Mouse (Mus musculus) G1E (cell line): ENCODE results near the gene Insl3. TPM values are rescaled to one million over a fixed set of nuclear protein-coding genes. Genes with fewer than 3 reads are reported as not detected.

ENCODE experiments used
- ATAC-seq: 2 replicates; pipeline ENCODE4 v1.8.0; 2016; ENCODE audit warnings: mild to moderate bottlenecking; ENCODE audit not compliant: insufficient number of reproducible peaks, poor library complexity, low FRiP score, severe bottlenecking; ENCODE audit errors: extremely low read depth
- DNase-seq: peaks from one replicate; pipeline ENCODE4 v3.0.0; 2012; ENCODE audit warnings: low spot score
- H3K27me3 ChIP-seq: 2 replicates; pipeline ENCODE4 v1.6.1; 2012; ENCODE audit warnings: mild to moderate bottlenecking, low read length, inconsistent platforms; ENCODE audit not compliant: insufficient read depth
- H3K36me3 ChIP-seq: replicated peaks from 2 replicates; pipeline ENCODE3; 2012; ENCODE audit warnings: mild to moderate bottlenecking, inconsistent platforms
- H3K4me1 ChIP-seq: 2 replicates; pipeline ENCODE4 v1.6.1; 2012; ENCODE audit warnings: low read depth, low read length, inconsistent platforms, mixed read lengths; ENCODE audit not compliant: insufficient read depth
- H3K4me3 ChIP-seq: 2 replicates; pipeline ENCODE4 v1.5.1; 2012; ENCODE audit warnings: low read depth, mild to moderate bottlenecking, inconsistent platforms, low read length, moderate library complexity, mixed read lengths
- H3K9me3 ChIP-seq: replicated peaks from 2 replicates; pipeline ENCODE4 v1.6.1; 2012; ENCODE audit warnings: inconsistent platforms
- CTCF ChIP-seq: IDR thresholded peaks from 2 replicates; pipeline ENCODE4 v1.5.1; 2012; ENCODE audit warnings: low read depth, low read length, inconsistent platforms, mixed read lengths
- GATA1 ChIP-seq: IDR thresholded peaks from 2 replicates; pipeline ENCODE4 v1.6.1; 2012; ENCODE audit warnings: borderline replicate concordance, low read length, inconsistent platforms, mixed read lengths
- GATA2 ChIP-seq: IDR thresholded peaks from 2 replicates; pipeline ENCODE4 v1.6.1; 2012; ENCODE audit warnings: low read depth, low read length, inconsistent platforms, borderline replicate concordance
- POLR2AphosphoS5 ChIP-seq: IDR thresholded peaks from 2 replicates; pipeline ENCODE4 v1.6.1; 2012; ENCODE audit warnings: low read depth, low read length, inconsistent platforms; ENCODE audit not compliant: insufficient replicate concordance
- TAL1 ChIP-seq: conservative IDR thresholded peaks from 2 replicates; pipeline ENCODE4 v1.6.1; 2012; ENCODE audit warnings: low read depth, low read length, inconsistent platforms, mixed read lengths
- polyA plus RNA-seq: library from polyadenylated mRNA; stranded (reverse); fragments of >175 nt; gene quantifications from 2 replicates; pipeline ENCODE4 v1.2.3, GENCODE M21; 2012
- total RNA-seq, 2 experiments: library from RNA; stranded (forward) in 1 of 2; stranded (reverse) in 1 of 2; fragments of 200-1000 nt in 1 of 2; fragments of >200 nt in 1 of 2; fragmentation: Nextera tagmentation in 1 of 2; gene quantifications; 2 replicates each; pipeline ENCODE4 v1.2.3; 2014 to 2017

Gene Insl3
- total RNA-seq (2014; fragmentation: Nextera tagmentation) (3.4 and 9.1 TPM in 2 replicates), total RNA-seq (2017) (2.7 and 4.6 TPM in 2 replicates), polyA plus RNA-seq (28.6 and 35.3 TPM in 2 replicates)

GRCm38 (mm10) chr8:71689028-71689427 is at the start of gene Insl3:
Insl3 (plus strand) TSS chr8:71689214.
- TF ChIP-seq GATA2 (no peak), POLR2AphosphoS5 (no peak), TAL1 (no peak), GATA1 (no peak), CTCF (no peak)
- DNase-seq (no peak), ATAC-seq (no peak)
- Histone ChIP-seq H3K4me3 (no peak within 1 kb of the TSS), H3K9me3 (peaks cover 17% of the 10 kb centered on the region), H3K27me3 (peaks cover 10% of the 10 kb centered on the region; the same call in 1 of the 2 replicates), H3K4me1 (peaks cover 3% of the 10 kb centered on the region; the same call in 1 of the 2 replicates), H3K36me3 (peaks cover 41% of the 10 kb centered on the region)

GRCm38 (mm10) chr8:71639318-71639717 is 49.7 kb upstream of the Insl3 start:
- TF ChIP-seq POLR2AphosphoS5, result no peak
- peak; percentile 56 for TF ChIP-seq TAL1
- H3K9me3 ChIP-seq, result no peaks in the 10 kb centered on the region
- peaks cover 27% of the 10 kb centered on the region for H3K4me1 ChIP-seq
- ATAC-seq, result peak; percentile 54; the same call in 1 of the 2 replicates
- peak overlapping the region; percentile 35; the same call in 1 of the 2 replicates for H3K4me3 ChIP-seq
- no peak for DNase-seq
- no peaks in the 10 kb centered on the region for H3K36me3 ChIP-seq
- peaks cover 62% of the 10 kb centered on the region for H3K27me3 ChIP-seq

GRCm38 (mm10) chr8:71645510-71645909 is 43.5 kb upstream of the Insl3 start:
- Histone ChIP-seq H3K4me3 (no peak overlapping the region), H3K27me3 (peaks cover 57% of the 10 kb centered on the region), H3K4me1 (0 out of 2 replicates have a peak, but pooled peaks cover 4% of the 10 kb centered on the region), H3K36me3 (no peaks in the 10 kb centered on the region), H3K9me3 (no peaks in the 10 kb centered on the region)
- TF ChIP-seq CTCF (no peak), POLR2AphosphoS5 (no peak), GATA2 (no peak), TAL1 (no peak), GATA1 (no peak)
- ATAC-seq, result no peak
- DNase-seq, result no peak

GRCm38 (mm10) chr8:71654600-71654999 is 34.4 kb upstream of the Insl3 start:
- DNase-seq, result no peak
- no peak for ATAC-seq
- TF ChIP-seq TAL1 (no peak), GATA2 (no peak), GATA1 (no peak), CTCF (no peak)
- Histone ChIP-seq H3K27me3 (peaks cover 52% of the 10 kb centered on the region), H3K9me3 (no peaks in the 10 kb centered on the region), H3K4me1 (peaks cover 21% of the 10 kb centered on the region), H3K36me3 (no peaks in the 10 kb centered on the region), H3K4me3 (no peak overlapping the region)

GRCm38 (mm10) chr8:71657816-71658215 is 31.2 kb upstream of the Insl3 start:
- H3K27me3 ChIP-seq, result peaks cover 62% of the 10 kb centered on the region
- H3K36me3 ChIP-seq, result peaks cover 5% of the 10 kb centered on the region
- no peaks in the 10 kb centered on the region for H3K9me3 ChIP-seq
- no peak overlapping the region; the same call in 1 of the 2 replicates for H3K4me3 ChIP-seq
- ATAC-seq, result no peak
- DNase-seq, result no peak
- H3K4me1 ChIP-seq, result peaks cover 26% of the 10 kb centered on the region
- TF ChIP-seq CTCF, result no peak
- no peak for TF ChIP-seq POLR2AphosphoS5
- TF ChIP-seq GATA2, result no peak
- TF ChIP-seq TAL1, result no peak
- TF ChIP-seq GATA1, result no peak

- TF ChIP-seq GATA2 (no peak), CTCF (no peak), TAL1 (no peak), GATA1 (no peak), POLR2AphosphoS5 (no peak)
- Histone ChIP-seq H3K9me3 (no peaks in the 10 kb centered on the region), H3K27me3 (peaks cover 62% of the 10 kb centered on the region), H3K4me1 (peaks cover 26% of the 10 kb centered on the region), H3K36me3 (peaks cover 5% of the 10 kb centered on the region), H3K4me3 (no peak overlapping the region)
- no peak for ATAC-seq
- no peak for DNase-seq
Observed at GRCm38 (mm10) chr8:71658515-71659049, 30.4 kb upstream of the Insl3 start.
